In genomic region chr5:76477764-76478163, GRCm38 (mm10) we compare ENCODE assay signal across 22 mouse cellular contexts. TPM values are rescaled to one million over a fixed set of nuclear protein-coding genes. Genes with fewer than 3 reads are reported as not detected.
A peak's percentile ranks its signal among the peaks of the same experiment; 100 is the strongest.
DNase-seq lines count a peak whose midpoint lies in the region; ATAC-seq and TF ChIP-seq lines count a peak whose summit lies in the region.
"Had no signal": no experiment of that assay in that cellular context is flagged by ENCODE, and none has a peak within 500 bp of the region (broad histone marks: within the 10 kb centered on the region; RNA-seq: fewer than 3 reads in every experiment).

No protein-coding gene starts in this region.

- DNase-seq in cerebellum, postnatal 10 days = peak; percentile 4 to 12
- DNase-seq in cerebellum, adult 11 months = no peak
- peak; percentile 8 for DNase-seq in forebrain, postnatal 0 days
- no peak for DNase-seq in forebrain, embryonic 11.5 days (ENCODE audit: low spot score)
- DNase-seq in midbrain, embryonic 14.5 days = peak; percentile 22
- DNase-seq in midbrain, embryonic 10.5 days (ENCODE audit: low spot score) = no peak
- peak; percentile 27 for DNase-seq in brain, embryonic 14.5 days (ENCODE audit: low read depth)
- DNase-seq: adrenal gland, adult 8-10 months; adrenal gland, postnatal 36 days; B cell, adult 2 months; cerebellum, adult 18-20 months; cerebellum, adult 9-11 months; gastrocnemius, postnatal 14 days; heart, postnatal 36 days had no signal

- TF ChIP-seq POLR2A in brain, embryonic 14.5 days (IDR thresholded peaks at IDR 0.05; ENCODE audit: borderline replicate concordance, extremely low read depth, insufficient read depth, insufficient read length, poor library complexity, severe bottlenecking) = no peak

- no peaks in the 10 kb centered on the region for H3K36me3 ChIP-seq in forebrain, postnatal 0 days (ENCODE audit: insufficient read depth)
- H3K36me3 ChIP-seq in forebrain, embryonic 11.5 days (ENCODE audit: control insufficient read depth, insufficient read depth, low read length) = no peaks in the 10 kb centered on the region
- H3K36me3 ChIP-seq in midbrain, embryonic 14.5 days (ENCODE audit: control insufficient read depth, insufficient read depth, low read length) = no peaks in the 10 kb centered on the region
- H3K36me3 ChIP-seq in midbrain, embryonic 10.5 days = no peaks in the 10 kb centered on the region
- H3K36me3 ChIP-seq: embryonic facial prominence, embryonic 10.5 days; G1E; heart, embryonic 13.5 days had no signal

- H3K27me3 ChIP-seq in forebrain, postnatal 0 days (ENCODE audit: insufficient read depth, low read length) = no peaks in the 10 kb centered on the region
- H3K27me3 ChIP-seq in forebrain, embryonic 11.5 days (ENCODE audit: control insufficient read depth, insufficient read depth, low read length) = no peaks in the 10 kb centered on the region
- H3K27me3 ChIP-seq in midbrain, embryonic 14.5 days (ENCODE audit: control insufficient read depth, insufficient read depth, low read length) = no peaks in the 10 kb centered on the region
- H3K27me3 ChIP-seq in midbrain, embryonic 10.5 days (ENCODE audit: low read depth, poor library complexity, severe bottlenecking) = no peaks in the 10 kb centered on the region

- H3K9ac ChIP-seq in forebrain, postnatal 0 days = no peak overlapping the region
- H3K9ac ChIP-seq in forebrain, embryonic 11.5 days (ENCODE audit: low read length) = no peak overlapping the region
- no peak overlapping the region for H3K9ac ChIP-seq in midbrain, embryonic 14.5 days (replicated peaks; ENCODE audit: low read length)
- H3K9ac ChIP-seq: heart, embryonic 13.5 days had no signal

- H3K27ac ChIP-seq in forebrain, postnatal 0 days (ENCODE audit: low read depth, low read length) = no peak overlapping the region
- no peak overlapping the region for H3K27ac ChIP-seq in forebrain, embryonic 11.5 days (ENCODE audit: low read depth, low read length)
- no peak overlapping the region for H3K27ac ChIP-seq in midbrain, embryonic 14.5 days (replicated peaks; ENCODE audit: low read depth, low read length)
- H3K27ac ChIP-seq in midbrain, embryonic 10.5 days (replicated peaks) = no peak overlapping the region
- H3K27ac ChIP-seq: embryonic facial prominence, embryonic 10.5 days; heart, embryonic 13.5 days had no signal

- H3K9me3 ChIP-seq in forebrain, postnatal 0 days (ENCODE audit: low read length) = no peaks in the 10 kb centered on the region
- no peaks in the 10 kb centered on the region for H3K9me3 ChIP-seq in forebrain, embryonic 11.5 days (ENCODE audit: control insufficient read depth, low read length)
- H3K9me3 ChIP-seq in midbrain, embryonic 14.5 days (ENCODE audit: control insufficient read depth, low read length) = no peaks in the 10 kb centered on the region; the same call in 1 of the 2 replicates
- H3K9me3 ChIP-seq in midbrain, embryonic 10.5 days (replicated peaks) = no peaks in the 10 kb centered on the region
- H3K9me3 ChIP-seq: embryonic facial prominence, embryonic 10.5 days; G1E; heart, embryonic 13.5 days had no signal

- no peak overlapping the region for H3K4me3 ChIP-seq in forebrain, postnatal 0 days (ENCODE audit: low read depth, low read length)
- H3K4me3 ChIP-seq in forebrain, embryonic 11.5 days (ENCODE audit: low read depth, low read length) = no peak overlapping the region
- no peak overlapping the region for H3K4me3 ChIP-seq in midbrain, embryonic 14.5 days (replicated peaks; ENCODE audit: low read depth, low read length)
- no peak overlapping the region for H3K4me3 ChIP-seq in midbrain, embryonic 10.5 days
- H3K4me3 ChIP-seq: embryonic facial prominence, embryonic 10.5 days; heart, embryonic 13.5 days had no signal

- no peaks in the 10 kb centered on the region for H3K4me1 ChIP-seq in forebrain, postnatal 0 days (ENCODE audit: insufficient read depth)
- no peaks in the 10 kb centered on the region for H3K4me1 ChIP-seq in forebrain, embryonic 11.5 days (replicated peaks; ENCODE audit: control insufficient read depth, insufficient read depth, low read length)
- H3K4me1 ChIP-seq in midbrain, embryonic 14.5 days (ENCODE audit: control insufficient read depth, insufficient read depth, low read length) = no peaks in the 10 kb centered on the region
- no peaks in the 10 kb centered on the region for H3K4me1 ChIP-seq in midbrain, embryonic 10.5 days
- H3K4me1 ChIP-seq: heart, embryonic 13.5 days had no signal

- 27% methylated on average over 9 of the region's 9 CpGs for WGBS in forebrain, postnatal 0 days
- 48% methylated on average over 9 of the region's 9 CpGs for WGBS in forebrain, embryonic 11.5 days
- WGBS in midbrain, embryonic 14.5 days = 39% methylated on average over 9 of the region's 9 CpGs
- WGBS in midbrain, embryonic 10.5 days = 38% methylated on average over 9 of the region's 9 CpGs

- peak; percentile 66; the same call in 1 of the 2 replicates for ATAC-seq in forebrain, postnatal 0 days
- ATAC-seq in forebrain, embryonic 11.5 days (replicated peaks; ENCODE audit: low FRiP score) = no peak
- ATAC-seq in midbrain, embryonic 14.5 days (ENCODE audit: low FRiP score, low TSS enrichment) = no peak
- ATAC-seq: CD4-positive, CD25-positive, alpha-beta regulatory T cell, adult 4 months; intestine, embryonic 16.5 days had no signal

- no peak for TF ChIP-seq CTCF in forebrain, postnatal 0 days (IDR thresholded peaks at IDR 0.05; ENCODE audit: low read depth)
- no peak for TF ChIP-seq CTCF in brain, embryonic 14.5 days (IDR thresholded peaks at IDR 0.05; ENCODE audit: borderline replicate concordance, extremely low read depth, insufficient read depth, insufficient read length)

- 0 out of 2 replicates have a peak overlapping the region, but pooled peaks have one; percentile 8 for H3K4me2 ChIP-seq in forebrain, postnatal 0 days (ENCODE audit: low read depth)
- H3K4me2 ChIP-seq in forebrain, embryonic 11.5 days (ENCODE audit: low read depth, low read length, severe bottlenecking) = no peak overlapping the region
- no peak overlapping the region for H3K4me2 ChIP-seq in midbrain, embryonic 14.5 days (ENCODE audit: low read length)
- H3K4me2 ChIP-seq: heart, embryonic 13.5 days had no signal

RNA-seq across cellular contexts. Expression of gene Gm7271, which starts 6.1 kb away (rescaled TPM):
- total RNA-seq in forebrain, postnatal 0 days (2014; rRNA removed) = not detected in 2 replicates
- polyA plus RNA-seq in forebrain, postnatal 0 days (2015; fragmentation: Nextera tagmentation; extraction: Ambion mirVana) = not detected in 2 replicates
- polyA plus RNA-seq in forebrain, embryonic 11.5 days (2014; fragmentation: Nextera tagmentation; extraction: Ambion mirVana) = 0.79 TPM in 1 of 2 replicates, not detected in the other
- 0.36 TPM in 1 of 2 replicates, not detected in the other for polyA plus RNA-seq in midbrain, embryonic 14.5 days (2014; fragmentation: Nextera tagmentation; extraction: Ambion mirVana)
- 0.57 and 0.90 TPM in 2 replicates for polyA plus RNA-seq in midbrain, embryonic 10.5 days (2016; fragmentation: Nextera tagmentation; extraction: Ambion mirVana)
- 0.27 TPM in 1 of 2 replicates, not detected in the other for polyA plus RNA-seq in brain, embryonic 14.5 days (2012; rRNA removed)
- total RNA-seq: adrenal gland, adult 8-10 months; adrenal gland, postnatal 36 days; G1E; gastrocnemius, adult 18-20 months; gastrocnemius, postnatal 14 days; heart, postnatal 36 days had no signal
- polyA plus RNA-seq: CD4-positive, CD25-positive, alpha-beta regulatory T cell, adult 4 months; G1E; gonadal fat pad, adult 2 months; heart, embryonic 13.5 days; heart, postnatal 0 days; intestine, embryonic 16.5 days had no signal

RNA-seq across cellular contexts. Expression of gene Exoc1, which starts 51.3 kb away (rescaled TPM):
- total RNA-seq in forebrain, postnatal 0 days (2014; rRNA removed) = 81.7 and 96.2 TPM in 2 replicates
- 35.5 and 48.9 TPM in 2 replicates for polyA plus RNA-seq in forebrain, postnatal 0 days (2015; fragmentation: Nextera tagmentation; extraction: Ambion mirVana)
- 55.7 and 56.1 TPM in 2 replicates for polyA plus RNA-seq in forebrain, embryonic 11.5 days (2014; fragmentation: Nextera tagmentation; extraction: Ambion mirVana)
- polyA plus RNA-seq in midbrain, embryonic 14.5 days (2014; fragmentation: Nextera tagmentation; extraction: Ambion mirVana) = 56.3 and 75.8 TPM in 2 replicates
- 43.7 and 53.1 TPM in 2 replicates for polyA plus RNA-seq in midbrain, embryonic 10.5 days (2016; fragmentation: Nextera tagmentation; extraction: Ambion mirVana)
- polyA plus RNA-seq in brain, embryonic 14.5 days (2012; rRNA removed) = 97.5 and 99.5 TPM in 2 replicates

Comparison
In these comparisons a context has a peak if more than half of its experiments do, and no peak if none do; other contexts are left out.
1. DNase-seq: peak in cerebellum, postnatal 10 days (2 of 2), forebrain, postnatal 0 days (single experiment), midbrain, embryonic 14.5 days (single experiment) and brain, embryonic 14.5 days (single experiment); none in cerebellum, adult 11 months (single experiment), forebrain, embryonic 11.5 days (single experiment) and midbrain, embryonic 10.5 days (single experiment).